Mouse (Mus musculus): ENCODE measurements around the gene Duxbl1. TPM values are rescaled to one million over a fixed set of nuclear protein-coding genes. Genes with fewer than 3 reads are reported as not detected.
A peak's percentile ranks its signal among the peaks of the same experiment; 100 is the strongest.
"Not testable (repeated sequence)": the region's sequence is repeated elsewhere in the genome, so short reads cannot be mapped to it uniquely, and the experiment has no call there.

Gene Duxbl1
- polyA plus RNA-seq (2016; fragmentation: Nextera tagmentation; extraction: Ambion mirVana), result 1.2 and 1.4 TPM in 2 replicates

DNA sequence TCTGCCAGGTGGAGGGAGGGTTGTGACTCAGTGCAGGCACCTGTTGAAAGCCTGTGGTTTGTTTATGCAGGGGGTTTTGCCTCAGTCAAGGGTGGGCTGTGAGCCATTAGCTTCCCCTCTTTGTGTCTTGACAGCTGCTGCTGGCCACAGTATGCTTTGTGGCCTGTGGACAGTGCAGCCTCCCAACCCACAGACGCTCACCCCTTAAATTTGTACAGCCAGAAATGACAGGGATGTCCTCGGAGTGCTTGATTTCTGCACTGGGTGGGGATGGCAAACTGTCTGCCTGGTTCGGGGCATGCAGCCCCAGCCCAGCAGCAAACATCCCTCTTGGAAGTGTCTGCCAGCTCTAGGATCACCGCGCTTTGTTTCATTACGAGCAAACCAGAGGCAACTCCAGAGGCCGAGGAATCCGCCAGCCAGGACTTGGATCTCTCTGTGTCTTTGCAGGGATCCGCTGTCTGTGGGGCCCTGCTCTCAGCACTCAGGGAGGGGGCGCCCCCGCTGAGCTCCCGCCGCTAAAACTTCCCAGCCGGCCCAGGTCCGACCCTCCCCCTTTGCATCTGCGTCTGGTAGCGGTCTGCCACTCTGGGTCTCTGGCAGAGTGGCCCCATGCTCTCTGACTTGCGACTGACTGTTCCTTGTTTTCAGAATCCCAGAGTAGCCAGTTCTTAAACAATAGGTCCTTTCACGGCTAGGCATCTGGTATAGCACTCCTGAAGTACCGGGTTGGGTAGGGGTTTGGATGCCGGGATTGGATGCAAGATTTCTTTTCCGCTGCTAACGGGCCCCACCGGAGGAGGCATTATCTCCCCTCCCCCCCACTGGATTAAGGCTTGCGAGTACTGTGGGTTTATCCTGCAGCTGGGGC is at the start of gene Duxbl1:
TSS of gene Duxbl1 (plus strand) at position 207 of the 871 bp plus-strand sequence.
- H3K4me1 ChIP-seq; DNase-seq (ENCODE audit: low spot score); H3K27me3 ChIP-seq (ENCODE audit: insufficient read depth, poor library complexity, severe bottlenecking); H3K9me3 ChIP-seq; H3K36me3 ChIP-seq: not testable (repeated sequence)
- H3K4me3 ChIP-seq, result peak within 1 kb of the TSS; percentile 39
- no CpG with 5 or more reads among the region's 25 CpGs for WGBS
- H3K27ac ChIP-seq, result peak within 1 kb of the TSS; percentile 72

DNA sequence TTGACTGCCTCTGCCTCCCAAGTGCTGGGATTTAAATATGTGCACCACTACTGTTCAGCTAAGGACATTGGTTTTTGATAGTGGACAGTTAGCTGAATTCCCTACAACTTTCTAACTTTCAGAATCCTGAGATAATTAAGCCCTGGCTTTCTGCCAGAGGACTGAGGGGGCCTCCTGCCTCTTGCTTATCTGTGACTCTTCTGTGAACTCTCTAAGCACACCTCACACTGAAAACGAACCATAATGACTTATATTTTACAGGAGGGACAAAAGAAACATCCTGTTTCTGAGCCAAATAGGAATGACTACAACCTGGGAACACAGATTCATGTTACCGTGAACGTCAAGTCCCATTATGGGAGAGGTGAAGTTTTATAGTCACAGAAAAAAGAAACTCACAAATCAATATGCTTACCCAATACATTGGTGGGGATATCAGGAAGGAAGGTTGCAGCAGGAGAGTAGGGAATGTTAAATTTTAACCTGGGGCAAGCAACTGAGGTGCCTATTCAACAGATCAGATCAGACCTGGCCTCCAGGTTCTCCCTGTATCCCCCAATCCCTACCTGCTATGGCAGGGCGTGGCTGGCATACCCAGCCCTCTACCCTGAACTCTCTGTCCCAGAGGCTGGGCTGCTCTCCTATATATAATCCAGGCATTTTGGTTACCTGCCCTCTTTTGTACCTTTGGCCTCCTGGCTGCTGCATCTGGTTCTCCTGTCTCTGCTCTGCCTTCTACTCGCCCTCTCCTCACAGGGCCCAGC is 41.3 kb upstream of the Duxbl1 start:
- no CpG with 5 or more reads among the region's 5 CpGs for whole genome bisulfite sequencing
- not testable (repeated sequence) for H3K36me3 ChIP-seq; H3K9me3 ChIP-seq; H3K4me3 ChIP-seq; H3K27ac ChIP-seq; DNase-seq (ENCODE audit: low spot score); H3K4me1 ChIP-seq; H3K27me3 ChIP-seq (ENCODE audit: insufficient read depth, poor library complexity, severe bottlenecking)

DNA sequence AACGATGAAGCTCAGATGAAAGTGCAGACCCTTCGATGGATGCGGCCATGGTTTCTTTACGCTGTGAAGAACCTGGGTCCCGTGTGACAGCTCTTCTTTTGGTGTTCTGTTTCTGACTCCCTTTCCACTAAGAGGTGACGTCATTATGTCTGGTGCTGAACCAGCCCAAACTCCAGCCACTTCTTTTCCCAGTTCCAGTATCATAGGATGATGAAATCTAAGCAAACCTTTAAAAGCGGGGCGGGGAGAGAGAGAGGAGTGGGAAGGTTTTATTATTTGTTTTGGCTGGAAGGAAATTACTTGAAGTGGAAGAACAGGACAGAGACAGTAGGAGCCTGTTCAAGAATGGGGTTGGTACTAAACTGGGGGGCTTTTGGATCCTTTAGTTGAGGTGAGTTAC is 40.4 kb upstream of the Duxbl1 start, which contains the start of gene Cphx1:
TSS of gene Cphx1 (plus strand) at position 301 of the 400 bp plus-strand sequence.
- H3K27ac ChIP-seq; H3K4me1 ChIP-seq; H3K36me3 ChIP-seq; DNase-seq (ENCODE audit: low spot score); H3K4me3 ChIP-seq; H3K27me3 ChIP-seq (ENCODE audit: insufficient read depth, poor library complexity, severe bottlenecking); H3K9me3 ChIP-seq: not testable (repeated sequence)
- WGBS, result no CpG with 5 or more reads among the region's 8 CpGs

- H3K4me3 ChIP-seq; H3K9me3 ChIP-seq; H3K4me1 ChIP-seq; H3K27me3 ChIP-seq (ENCODE audit: insufficient read depth, poor library complexity, severe bottlenecking); DNase-seq (ENCODE audit: low spot score); H3K27ac ChIP-seq; H3K36me3 ChIP-seq: not testable (repeated sequence)
- WGBS, result no CpG with 5 or more reads among the region's 3 CpGs
Measured at GRCm38 (mm10) chr14:25957861-25958260, 20.5 kb upstream of the Duxbl1 start.

DNA sequence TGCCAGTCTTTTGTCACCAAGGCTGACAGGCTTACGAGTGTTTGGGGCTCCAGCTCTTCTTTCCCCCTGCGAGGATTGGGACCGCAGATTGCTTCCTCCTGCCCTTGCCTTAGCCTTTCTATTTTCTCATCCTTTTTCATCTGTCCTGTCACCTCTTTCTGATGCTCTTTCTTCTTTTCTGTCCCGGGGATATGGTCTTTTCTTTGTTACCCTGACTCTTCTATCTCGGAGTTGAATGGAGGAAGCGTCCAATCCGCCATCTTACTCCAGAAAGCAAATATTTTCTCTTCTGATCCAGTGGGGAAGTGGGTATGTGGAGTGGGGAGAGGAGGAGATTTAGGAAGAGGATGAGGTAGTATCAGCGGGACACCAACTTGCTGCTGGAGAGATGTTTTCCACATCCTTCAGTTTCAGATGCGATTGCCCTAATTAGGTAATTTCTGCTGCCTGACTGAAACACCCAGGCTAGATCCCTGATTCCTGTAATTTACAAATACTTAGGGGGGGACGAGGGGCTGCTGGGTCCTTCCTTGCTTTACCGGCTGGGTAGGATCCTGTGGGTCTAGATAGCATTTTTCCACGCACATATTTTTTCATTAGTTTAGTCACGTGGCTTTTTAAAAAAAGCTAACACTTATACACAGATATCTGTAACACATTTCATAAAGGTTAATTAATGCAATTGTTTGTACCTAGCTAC is 1.0 kb downstream of the Duxbl1 start:
- peak overlapping the region; percentile 39 for H3K4me3 ChIP-seq
- DNase-seq (ENCODE audit: low spot score), result peak; percentile 17
- H3K27me3 ChIP-seq (ENCODE audit: insufficient read depth, poor library complexity, severe bottlenecking); H3K36me3 ChIP-seq; H3K9me3 ChIP-seq; H3K4me1 ChIP-seq: not testable (repeated sequence)
- H3K27ac ChIP-seq, result peak overlapping the region; percentile 72
- WGBS, result 2% methylated on average over 7 of the region's 13 CpGs

- H3K27ac ChIP-seq; H3K4me3 ChIP-seq; H3K36me3 ChIP-seq; H3K4me1 ChIP-seq; DNase-seq (ENCODE audit: low spot score); H3K9me3 ChIP-seq; H3K27me3 ChIP-seq (ENCODE audit: insufficient read depth, poor library complexity, severe bottlenecking): not testable (repeated sequence)
- 60% methylated on average over 6 of the region's 9 CpGs for WGBS
Measured at GRCm38 (mm10) chr14:25981880-25982279, 3.5 kb downstream of the Duxbl1 start.

GRCm38 (mm10) chr14:26007462-26007861 is 29.1 kb downstream of the Duxbl1 start:
- WGBS, result no CpG with 5 or more reads among the region's 2 CpGs
- H3K36me3 ChIP-seq; DNase-seq (ENCODE audit: low spot score); H3K9me3 ChIP-seq; H3K4me3 ChIP-seq; H3K27me3 ChIP-seq (ENCODE audit: insufficient read depth, poor library complexity, severe bottlenecking); H3K4me1 ChIP-seq; H3K27ac ChIP-seq: not testable (repeated sequence)

- not testable (repeated sequence) for H3K4me1 ChIP-seq; H3K36me3 ChIP-seq; H3K27ac ChIP-seq; H3K4me3 ChIP-seq; DNase-seq (ENCODE audit: low spot score); H3K27me3 ChIP-seq (ENCODE audit: insufficient read depth, poor library complexity, severe bottlenecking); H3K9me3 ChIP-seq
- no CpG with 5 or more reads among the region's 7 CpGs for WGBS
Measured at GRCm38 (mm10) chr14:26016414-26016813, 38.0 kb downstream of the Duxbl1 start.

- H3K27ac ChIP-seq; H3K4me3 ChIP-seq; H3K9me3 ChIP-seq; H3K4me1 ChIP-seq; DNase-seq (ENCODE audit: low spot score); H3K36me3 ChIP-seq; H3K27me3 ChIP-seq (ENCODE audit: insufficient read depth, poor library complexity, severe bottlenecking): not testable (repeated sequence)
- no CpG with 5 or more reads among the region's 9 CpGs for WGBS
Measured at GRCm38 (mm10) chr14:26021555-26021954, 43.2 kb downstream of the Duxbl1 start.

DNA sequence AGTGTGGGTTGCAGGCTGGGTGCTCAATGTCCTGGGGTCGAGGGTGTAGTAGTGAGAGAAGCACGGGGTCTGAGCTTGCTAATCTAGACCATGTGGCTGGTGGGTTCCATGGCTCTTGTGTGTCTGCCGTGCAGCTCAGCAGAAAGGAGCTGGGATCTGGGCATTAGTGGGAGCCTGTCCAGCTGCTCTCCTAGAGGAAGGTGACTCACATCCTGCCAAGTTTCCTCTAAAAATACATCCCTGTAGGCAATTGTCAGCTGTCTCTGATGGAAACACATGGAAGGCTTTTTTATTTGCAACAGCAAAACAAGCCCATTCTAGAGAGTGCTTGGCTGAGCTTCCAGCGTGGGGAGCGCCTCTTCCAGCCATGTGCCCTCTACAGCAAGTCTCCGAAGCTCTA is 44.5 kb downstream of the Duxbl1 start:
- not testable (repeated sequence) for H3K4me3 ChIP-seq; H3K4me1 ChIP-seq; H3K27ac ChIP-seq; DNase-seq (ENCODE audit: low spot score); H3K9me3 ChIP-seq; H3K36me3 ChIP-seq; H3K27me3 ChIP-seq (ENCODE audit: insufficient read depth, poor library complexity, severe bottlenecking)
- WGBS, result no CpG with 5 or more reads among the region's 6 CpGs

- H3K4me1 ChIP-seq; H3K4me3 ChIP-seq; H3K27me3 ChIP-seq (ENCODE audit: insufficient read depth, poor library complexity, severe bottlenecking); H3K36me3 ChIP-seq; H3K27ac ChIP-seq; H3K9me3 ChIP-seq; DNase-seq (ENCODE audit: low spot score): not testable (repeated sequence)
- WGBS, result no CpG with 5 or more reads among the region's 12 CpGs
Measured at GRCm38 (mm10) chr14:26025653-26026052, 47.3 kb downstream of the Duxbl1 start.

- DNase-seq (ENCODE audit: low spot score); H3K9me3 ChIP-seq; H3K27ac ChIP-seq; H3K36me3 ChIP-seq; H3K4me3 ChIP-seq; H3K27me3 ChIP-seq (ENCODE audit: insufficient read depth, poor library complexity, severe bottlenecking); H3K4me1 ChIP-seq: not testable (repeated sequence)
- no CpG with 5 or more reads among the region's 3 CpGs for WGBS
Measured at GRCm38 (mm10) chr14:26034364-26034763, 56.0 kb downstream of the Duxbl1 start.

DNA sequence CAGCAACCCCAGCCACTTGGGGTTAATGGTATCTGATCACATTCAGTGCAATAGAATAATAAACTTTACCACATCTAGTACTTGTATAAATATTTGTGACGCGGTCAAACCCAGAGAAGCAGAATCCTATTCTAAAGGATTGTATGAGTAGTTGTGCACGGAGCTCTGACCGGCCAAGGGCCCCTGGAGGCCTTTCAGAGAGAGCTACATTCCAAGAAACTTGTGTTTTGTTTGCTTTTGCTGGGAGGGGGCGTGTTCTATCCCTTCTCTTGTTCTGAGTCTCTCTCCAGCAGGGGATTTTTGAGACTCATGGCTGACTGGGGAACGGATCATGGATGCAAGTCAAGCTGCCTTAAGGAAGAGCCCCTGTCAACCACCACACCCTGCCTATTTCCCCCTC is 57.1 kb downstream of the Duxbl1 start:
- not testable (repeated sequence) for H3K36me3 ChIP-seq; DNase-seq (ENCODE audit: low spot score); H3K27me3 ChIP-seq (ENCODE audit: insufficient read depth, poor library complexity, severe bottlenecking); H3K9me3 ChIP-seq; H3K4me3 ChIP-seq; H3K4me1 ChIP-seq; H3K27ac ChIP-seq
- no CpG with 5 or more reads among the region's 6 CpGs for WGBS
